Comparison of ENCODE assay signal across 11 mouse cellular contexts in the genomic region with DNA sequence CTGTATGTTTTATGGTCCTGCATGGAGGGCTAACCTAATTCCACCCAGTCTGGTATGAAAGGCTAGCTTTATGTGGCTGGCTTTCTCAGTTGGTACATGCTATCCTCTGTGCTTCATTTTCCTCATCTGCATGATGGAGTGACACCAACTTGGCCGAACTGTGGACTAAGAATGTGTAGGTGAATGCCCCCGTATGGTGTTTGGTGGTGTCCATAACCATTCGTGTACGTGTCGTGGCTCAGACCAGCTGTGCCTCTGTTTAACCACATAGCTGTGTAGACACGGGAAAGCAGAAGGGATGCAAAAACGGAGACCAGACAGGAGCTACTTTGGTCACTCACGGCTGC. TPM values are rescaled to one million over a fixed set of nuclear protein-coding genes. Genes with fewer than 3 reads are reported as not detected.
A peak's percentile ranks its signal among the peaks of the same experiment; 100 is the strongest.
DNase-seq lines count a peak whose midpoint lies in the region; ATAC-seq and TF ChIP-seq lines count a peak whose summit lies in the region.
"Not testable (repeated sequence)": the region's sequence is repeated elsewhere in the genome, so short reads cannot be mapped to it uniquely, and the experiment has no call there.
"Had no signal": no experiment of that assay in that cellular context is flagged by ENCODE, and none has a peak within 500 bp of the region (broad histone marks: within the 10 kb centered on the region; RNA-seq: fewer than 3 reads in every experiment).

No protein-coding gene starts in this region.

- H3K9ac ChIP-seq in CH12.LX (ENCODE audit: insufficient read depth, low read depth), result peak overlapping the region; percentile 73; the same call in 1 of the 2 replicates
- peak overlapping the region; percentile 60 for H3K9ac ChIP-seq in embryonic facial prominence, embryonic 14.5 days (ENCODE audit: low read depth, low read length)
- H3K9ac ChIP-seq in hindbrain, embryonic 13.5 days; kidney, postnatal 0 days (ENCODE audit: low read depth, low read length); liver, embryonic 14.5 days (replicated peaks); midbrain, embryonic 12.5 days (replicated peaks): not testable (repeated sequence)

- not testable (repeated sequence) for TF ChIP-seq POLR2A in CH12.LX (IDR thresholded peaks at IDR 0.05; ENCODE audit: low read depth, low read length); olfactory bulb, adult 2 months (IDR thresholded peaks at IDR 0.05; ENCODE audit: insufficient read depth, low read depth, low read length)

- in situ Hi-C loops in CH12.LX (cut with MboI; ENCODE audit: low pct_ligation_motif_present, low pct_unique_long_range_greater_than_20kb, low sequenced_read_pairs), result not testable (repeated sequence)

- not testable (repeated sequence) for H3K36me3 ChIP-seq in CH12.LX (replicated peaks in 1 of 2; ENCODE audit: control insufficient read depth in 1 of 2, insufficient read depth in 1 of 2, low read length in 1 of 2); embryonic facial prominence, embryonic 14.5 days (ENCODE audit: control insufficient read depth, insufficient read depth, low read length); hindbrain, embryonic 13.5 days; kidney, postnatal 0 days (ENCODE audit: insufficient read depth, low read length); liver, embryonic 14.5 days (replicated peaks; ENCODE audit: control insufficient read depth, insufficient read depth, low read depth); midbrain, embryonic 12.5 days

- TF ChIP-seq CTCF in CH12.LX (conservative IDR thresholded peaks at IDR 0.05 in 1 of 2, IDR thresholded peaks at IDR 0.05 in 1 of 2; ENCODE audit: low read depth in 2 of 2, low read length in 2 of 2); kidney, postnatal 0 days (IDR thresholded peaks at IDR 0.05; ENCODE audit: low read depth); liver, embryonic 14.5 days (IDR thresholded peaks at IDR 0.05; ENCODE audit: low read depth); olfactory bulb, adult 2 months (IDR thresholded peaks at IDR 0.05; ENCODE audit: insufficient read depth, low read depth, low read length): not testable (repeated sequence)

- H3K27me3 ChIP-seq in CH12.LX (replicated peaks); embryonic facial prominence, embryonic 14.5 days (replicated peaks; ENCODE audit: control insufficient read depth, insufficient read depth, low read length); hindbrain, embryonic 13.5 days; kidney, postnatal 0 days (ENCODE audit: insufficient read depth, low read length); liver, embryonic 14.5 days (ENCODE audit: control insufficient read depth, insufficient read depth, low read length); midbrain, embryonic 12.5 days: not testable (repeated sequence)

- H3K4me3 ChIP-seq in CH12.LX (replicated peaks in 1 of 3; ENCODE audit: low read depth in 2 of 3, low read length in 2 of 3, poor library complexity in 1 of 3), result peak overlapping the region in 2 of 3 experiments; percentile 52 to 98
- H3K4me3 ChIP-seq in embryonic facial prominence, embryonic 14.5 days (ENCODE audit: low read depth, low read length), result peak overlapping the region; percentile 51
- H3K4me3 ChIP-seq in hindbrain, embryonic 13.5 days, result peak overlapping the region; percentile 55
- H3K4me3 ChIP-seq in kidney, postnatal 0 days (replicated peaks; ENCODE audit: low read depth, low read length), result not testable (repeated sequence)
- H3K4me3 ChIP-seq in liver, embryonic 14.5 days (ENCODE audit: insufficient read depth in 1 of 2, low read depth in 2 of 2, low read length in 2 of 2), result peak overlapping the region in 1 of 2 experiments; percentile 70; a peak in 2 of 4 replicates
- peak overlapping the region; percentile 61 for H3K4me3 ChIP-seq in midbrain, embryonic 12.5 days
- peak overlapping the region; percentile 52 for H3K4me3 ChIP-seq in olfactory bulb, adult 2 months (ENCODE audit: insufficient read depth, low read depth, low read length)

- no CpG with 5 or more reads among the region's 8 CpGs for WGBS in embryonic facial prominence, embryonic 14.5 days
- no CpG with 5 or more reads among the region's 8 CpGs for WGBS in hindbrain, embryonic 13.5 days
- no CpG with 5 or more reads among the region's 8 CpGs for WGBS in kidney, postnatal 0 days
- WGBS in liver, embryonic 14.5 days (ENCODE audit: insufficient replicate concordance), result no CpG with 5 or more reads among the region's 8 CpGs
- WGBS in midbrain, embryonic 12.5 days, result 0% methylated on average over 1 of the region's 8 CpGs
- no CpG with 5 or more reads among the region's 8 CpGs for WGBS in olfactory bulb, adult 2 months

- H3K4me1 ChIP-seq in CH12.LX (ENCODE audit: control insufficient read depth in 1 of 2, insufficient read depth in 2 of 2); embryonic facial prominence, embryonic 14.5 days (ENCODE audit: control insufficient read depth, insufficient read depth, low read length); hindbrain, embryonic 13.5 days (replicated peaks); kidney, postnatal 0 days (replicated peaks; ENCODE audit: insufficient read depth, low read length); liver, embryonic 14.5 days (replicated peaks; ENCODE audit: control insufficient read depth in 2 of 2, insufficient read depth in 2 of 2, low read length in 1 of 2); midbrain, embryonic 12.5 days; olfactory bulb, adult 2 months (ENCODE audit: control insufficient read depth, insufficient read depth, low read length): not testable (repeated sequence)

- DNase-seq in CH12.LX (ENCODE audit: extremely low read depth); embryonic facial prominence, embryonic 14.5 days (ENCODE audit: low spot score); kidney, postnatal 0 days (ENCODE audit: low spot score); liver, embryonic 14.5 days (ENCODE audit: low read depth in 3 of 3, low spot score in 3 of 3): not testable (repeated sequence)

- dilution Hi-C loops in CH12.LX (cut with MboI; ENCODE audit: extremely low pct_ligation_motif_present, extremely low pct_unique_long_range_greater_than_20kb, low sequenced_read_pairs), result not testable (repeated sequence)

- not testable (repeated sequence) for H3K9me3 ChIP-seq in CH12.LX (replicated peaks; ENCODE audit: low read length); embryonic facial prominence, embryonic 14.5 days (ENCODE audit: control insufficient read depth, low read length); hindbrain, embryonic 13.5 days; kidney, postnatal 0 days (replicated peaks; ENCODE audit: low read length); liver, embryonic 14.5 days (ENCODE audit: control insufficient read depth, low read length); midbrain, embryonic 12.5 days

- not testable (repeated sequence) for H3K79me2 ChIP-seq in CH12.LX (replicated peaks; ENCODE audit: control insufficient read depth, extremely low read depth, insufficient read depth, poor library complexity, severe bottlenecking)

- ATAC-seq in embryonic facial prominence, embryonic 14.5 days (ENCODE audit: low read depth); kidney, postnatal 0 days (replicated peaks; ENCODE audit: low FRiP score, low read depth); liver, embryonic 14.5 days (ENCODE audit: insufficient read depth): not testable (repeated sequence)
- ATAC-seq in frontal cortex, adult (ENCODE audit: low TSS enrichment), result peak; percentile 42; the same call in 1 of the 2 replicates
- peak; percentile 52 for ATAC-seq in hindbrain, embryonic 13.5 days (ENCODE audit: low FRiP score)
- ATAC-seq in midbrain, embryonic 12.5 days (ENCODE audit: low FRiP score, low read depth), result 0 out of 2 replicates have a peak, but pooled peaks have one; percentile 10

- not testable (repeated sequence) for TF ChIP-seq RAD21 in CH12.LX (IDR thresholded peaks at IDR 0.05; ENCODE audit: low read depth, low read length)

- H3K4me2 ChIP-seq in CH12.LX (ENCODE audit: insufficient read depth, low read depth, poor library complexity, severe bottlenecking), result peak overlapping the region; percentile 40
- H3K4me2 ChIP-seq in embryonic facial prominence, embryonic 14.5 days (ENCODE audit: low read depth, low read length), result peak overlapping the region; percentile 57
- H3K4me2 ChIP-seq in hindbrain, embryonic 13.5 days, result peak overlapping the region; percentile 59
- H3K4me2 ChIP-seq in kidney, postnatal 0 days (ENCODE audit: low read length), result peak overlapping the region; percentile 64
- peak overlapping the region; percentile 79 for H3K4me2 ChIP-seq in liver, embryonic 14.5 days (ENCODE audit: low read depth)
- peak overlapping the region; percentile 66 for H3K4me2 ChIP-seq in midbrain, embryonic 12.5 days (replicated peaks)

- not testable (repeated sequence) for H3K27ac ChIP-seq in CH12.LX (ENCODE audit: insufficient read depth, low read depth); embryonic facial prominence, embryonic 14.5 days (replicated peaks; ENCODE audit: low read depth, low read length); hindbrain, embryonic 13.5 days; kidney, postnatal 0 days; liver, embryonic 14.5 days; midbrain, embryonic 12.5 days (replicated peaks); olfactory bulb, adult 2 months (ENCODE audit: insufficient read depth, low read depth, low read length)

- not testable (repeated sequence) for TF ChIP-seq EP300 in CH12.LX (IDR thresholded peaks at IDR 0.05; ENCODE audit: low read length); liver, embryonic 14.5 days (IDR thresholded peaks at IDR 0.05; ENCODE audit: low read depth)

RNA-seq across cellular contexts. Expression of a gene that starts 0.9 kb away (rescaled TPM):
- total RNA-seq in CH12.LX (2012; rRNA removed), result 8.6 and 12.2 TPM in 2 replicates
- 8.3 and 8.9 TPM in 2 replicates for total RNA-seq in CH12.LX (2014; rRNA removed)
- polyA plus RNA-seq in CH12.LX (2012; ENCODE audit: insufficient read length, low read depth), result 19.5 and 19.7 TPM in 2 replicates
- 43.2 and 44.6 TPM in 2 replicates for polyA plus RNA-seq in embryonic facial prominence, embryonic 14.5 days (2014; fragmentation: Nextera tagmentation; extraction: Ambion mirVana)
- polyA plus RNA-seq in hindbrain, embryonic 13.5 days (2015; fragmentation: Nextera tagmentation; extraction: Ambion mirVana), result 51.8 and 56.4 TPM in 2 replicates
- 63.4 and 65.6 TPM in 2 replicates for polyA plus RNA-seq in kidney, postnatal 0 days (2015; fragmentation: Nextera tagmentation; extraction: Ambion mirVana)
- 4.5 and 5.4 TPM in 2 replicates for polyA plus RNA-seq in liver, embryonic 14.5 days (2012; rRNA removed)
- 11.0 and 14.0 TPM in 2 replicates for polyA plus RNA-seq in liver, embryonic 14.5 days (2014; fragmentation: Nextera tagmentation; extraction: Ambion mirVana)
- 43.9 and 44.9 TPM in 2 replicates for polyA plus RNA-seq in midbrain, embryonic 12.5 days (2016; fragmentation: Nextera tagmentation; extraction: Ambion mirVana)
- polyA plus RNA-seq in olfactory bulb, adult 2 months (2012; ENCODE audit: insufficient read depth, insufficient read length, low replicate concordance, missing spikeins), result not detected in 2 replicates

RNA-seq across cellular contexts. Expression of a gene that starts 13.3 kb away (rescaled TPM):
- 15.0 and 16.8 TPM in 2 replicates for total RNA-seq in CH12.LX (2012; rRNA removed)
- total RNA-seq in CH12.LX (2014; rRNA removed), result 20.3 and 22.4 TPM in 2 replicates
- polyA plus RNA-seq in CH12.LX (2012; ENCODE audit: insufficient read length, low read depth), result 17.4 and 21.1 TPM in 2 replicates
- polyA plus RNA-seq in embryonic facial prominence, embryonic 14.5 days (2014; fragmentation: Nextera tagmentation; extraction: Ambion mirVana), result 45.9 and 48.1 TPM in 2 replicates
- 49.4 and 51.7 TPM in 2 replicates for polyA plus RNA-seq in hindbrain, embryonic 13.5 days (2015; fragmentation: Nextera tagmentation; extraction: Ambion mirVana)
- polyA plus RNA-seq in kidney, postnatal 0 days (2015; fragmentation: Nextera tagmentation; extraction: Ambion mirVana), result 43.6 and 45.9 TPM in 2 replicates
- 8.8 and 11.2 TPM in 2 replicates for polyA plus RNA-seq in liver, embryonic 14.5 days (2012; rRNA removed)
- 12.4 and 14.7 TPM in 2 replicates for polyA plus RNA-seq in liver, embryonic 14.5 days (2014; fragmentation: Nextera tagmentation; extraction: Ambion mirVana)
- polyA plus RNA-seq in midbrain, embryonic 12.5 days (2016; fragmentation: Nextera tagmentation; extraction: Ambion mirVana), result 56.6 and 57.3 TPM in 2 replicates
- polyA plus RNA-seq in olfactory bulb, adult 2 months (2012; ENCODE audit: insufficient read depth, insufficient read length, low replicate concordance, missing spikeins), result not detected in 2 replicates

RNA-seq across cellular contexts. Expression of a gene that starts 22.8 kb away (rescaled TPM):
- total RNA-seq in CH12.LX (2012; rRNA removed) (95.0 and 178 TPM in 2 replicates), CH12.LX (2014; rRNA removed) (124 and 131 TPM in 2 replicates)
- polyA plus RNA-seq in CH12.LX (2012; ENCODE audit: insufficient read length, low read depth), result 234 and 241 TPM in 2 replicates
- polyA plus RNA-seq in embryonic facial prominence, embryonic 14.5 days (2014; fragmentation: Nextera tagmentation; extraction: Ambion mirVana), result 183 and 184 TPM in 2 replicates
- polyA plus RNA-seq in hindbrain, embryonic 13.5 days (2015; fragmentation: Nextera tagmentation; extraction: Ambion mirVana), result 102 and 116 TPM in 2 replicates
- 567 and 580 TPM in 2 replicates for polyA plus RNA-seq in kidney, postnatal 0 days (2015; fragmentation: Nextera tagmentation; extraction: Ambion mirVana)
- polyA plus RNA-seq in liver, embryonic 14.5 days (2012; rRNA removed), result 39.4 and 63.3 TPM in 2 replicates
- polyA plus RNA-seq in liver, embryonic 14.5 days (2014; fragmentation: Nextera tagmentation; extraction: Ambion mirVana), result 94.6 and 108 TPM in 2 replicates
- 97.5 and 97.6 TPM in 2 replicates for polyA plus RNA-seq in midbrain, embryonic 12.5 days (2016; fragmentation: Nextera tagmentation; extraction: Ambion mirVana)
- polyA plus RNA-seq in olfactory bulb, adult 2 months (2012; ENCODE audit: insufficient read depth, insufficient read length, low replicate concordance, missing spikeins), result not detected in 2 replicates

RNA-seq across cellular contexts. Expression of a gene that starts 31.1 kb away (rescaled TPM):
- 0.13 TPM in 1 of 2 replicates, not detected in the other for total RNA-seq in CH12.LX (2012; rRNA removed)
- total RNA-seq in CH12.LX (2014; rRNA removed), result not detected in 2 replicates
- polyA plus RNA-seq in CH12.LX (2012; ENCODE audit: insufficient read length, low read depth), result not detected in 2 replicates
- 0.10 and 0.37 TPM in 2 replicates for polyA plus RNA-seq in embryonic facial prominence, embryonic 14.5 days (2014; fragmentation: Nextera tagmentation; extraction: Ambion mirVana)
- 0.19 and 0.26 TPM in 2 replicates for polyA plus RNA-seq in hindbrain, embryonic 13.5 days (2015; fragmentation: Nextera tagmentation; extraction: Ambion mirVana)
- polyA plus RNA-seq in kidney, postnatal 0 days (2015; fragmentation: Nextera tagmentation; extraction: Ambion mirVana), result 0.20 and 0.38 TPM in 2 replicates
- 0.10 and 0.15 TPM in 2 replicates for polyA plus RNA-seq in liver, embryonic 14.5 days (2012; rRNA removed)
- polyA plus RNA-seq in liver, embryonic 14.5 days (2014; fragmentation: Nextera tagmentation; extraction: Ambion mirVana), result 0.06 TPM in 1 of 2 replicates, not detected in the other
- 0.36 TPM in 1 of 2 replicates, not detected in the other for polyA plus RNA-seq in midbrain, embryonic 12.5 days (2016; fragmentation: Nextera tagmentation; extraction: Ambion mirVana)
- polyA plus RNA-seq in olfactory bulb, adult 2 months (2012; ENCODE audit: insufficient read depth, insufficient read length, low replicate concordance, missing spikeins), result not detected in 2 replicates
- total RNA-seq: gastrocnemius, postnatal 36 days; heart, postnatal 4 days; MEL had no signal
